Mouse (Mus musculus): ENCODE data around the gene Proser2.

The Proser2 gene

DNA sequence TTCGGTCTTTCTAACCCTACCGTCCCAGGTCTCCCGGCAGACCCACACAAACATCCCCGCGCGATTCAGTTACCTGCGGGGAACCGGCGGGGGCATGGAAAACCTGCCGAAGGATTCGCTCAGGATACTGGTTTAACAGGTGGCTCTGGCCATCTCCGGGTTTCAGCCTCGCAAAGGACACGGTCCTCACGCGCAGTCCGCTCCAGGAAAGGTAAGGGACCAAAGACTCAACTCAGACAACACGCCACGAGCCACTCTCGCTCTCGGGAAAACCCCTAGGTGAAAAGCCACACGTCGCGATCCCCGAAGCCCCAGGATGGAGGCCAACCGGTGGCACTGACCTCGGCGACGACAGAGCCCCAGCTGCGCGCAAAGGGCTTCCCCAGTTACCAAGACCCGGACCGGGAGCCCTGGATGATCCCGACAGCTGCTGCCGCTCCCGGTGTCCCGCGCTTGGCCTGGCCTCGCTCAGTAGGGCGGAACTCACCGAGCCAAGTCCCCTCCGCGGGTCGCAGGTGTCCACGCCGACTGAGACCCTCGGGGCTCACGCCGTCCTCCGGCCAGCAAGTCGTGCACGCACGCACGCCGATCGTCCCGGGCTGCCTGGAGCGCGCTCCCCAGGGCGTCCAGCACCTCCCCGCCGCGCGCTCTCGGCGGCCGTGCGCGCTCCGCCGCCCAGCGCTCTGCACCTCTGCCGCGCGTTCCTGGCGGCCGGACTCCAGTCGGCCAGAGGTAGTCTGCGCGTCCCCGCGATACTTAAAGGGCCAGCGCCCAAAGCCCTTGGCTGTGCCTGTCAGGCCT is at the start of gene Proser2:
Proser2 (minus strand) TSS at position 657 of the 801 bp plus-strand sequence.
- DNase-seq (ENCODE audit: low read depth, low spot score), result peak; percentile 95

DNA sequence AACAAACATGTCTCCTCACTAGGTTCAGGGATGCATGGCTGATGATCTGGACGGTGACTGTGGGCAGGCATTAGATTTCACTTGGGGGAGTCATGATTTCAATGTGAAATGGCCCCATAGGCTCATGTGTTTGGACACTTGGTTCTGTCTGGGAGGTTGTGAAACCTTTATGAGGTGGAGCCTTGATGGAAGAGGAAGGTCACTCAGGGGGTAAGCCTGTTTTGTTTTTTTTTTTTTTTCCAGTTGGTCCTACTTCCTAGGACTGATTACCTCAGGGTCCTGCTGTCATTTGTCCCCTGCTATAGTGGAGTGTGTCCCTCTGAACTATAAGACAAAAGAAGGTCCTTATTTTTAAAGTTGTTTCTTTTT is 49.7 kb upstream of the Proser2 start:
- DNase-seq (ENCODE audit: low read depth, low spot score), result no peak

DNA sequence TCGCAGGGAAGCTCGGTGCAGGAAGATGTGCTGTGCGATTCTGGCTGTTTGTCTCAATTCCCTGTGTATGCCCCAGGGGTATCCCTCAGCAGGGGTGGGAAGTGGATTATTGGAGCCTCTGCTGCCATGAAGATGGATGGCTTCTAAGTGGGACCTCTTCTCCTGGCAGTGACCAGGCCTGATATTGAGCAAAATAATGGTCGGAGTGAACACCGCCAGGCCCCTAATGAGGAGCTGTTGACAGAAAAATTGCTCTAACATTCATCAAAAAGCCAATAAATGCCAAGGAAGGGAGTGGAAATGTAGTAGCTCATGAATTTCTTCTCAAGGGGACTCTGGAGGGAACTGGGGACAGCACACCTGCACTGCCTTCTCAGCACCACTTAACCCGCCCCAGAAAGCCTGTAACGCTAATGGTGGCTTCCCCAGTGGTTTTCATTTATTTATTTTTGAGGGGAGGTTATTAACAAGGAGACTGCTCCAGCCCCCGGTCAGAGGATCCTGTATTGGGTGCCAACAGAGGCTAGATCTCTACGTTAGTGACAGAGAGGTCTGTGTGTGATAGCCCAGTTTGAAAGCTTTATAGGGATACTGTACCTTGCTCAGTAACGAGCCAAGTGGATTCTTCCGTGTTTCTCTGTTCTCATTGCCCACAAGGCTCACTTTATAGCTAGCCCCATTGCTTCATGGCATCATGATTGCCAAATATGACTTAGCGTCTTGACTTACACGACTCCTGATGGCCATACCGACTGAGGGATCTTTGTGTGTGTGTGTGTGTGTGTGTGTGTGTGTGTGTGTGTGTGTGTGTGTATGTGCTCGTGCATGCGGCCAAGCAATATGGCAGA is 49.1 kb upstream of the Proser2 start:
- no peak for DNase-seq (ENCODE audit: low read depth, low spot score)

DNA sequence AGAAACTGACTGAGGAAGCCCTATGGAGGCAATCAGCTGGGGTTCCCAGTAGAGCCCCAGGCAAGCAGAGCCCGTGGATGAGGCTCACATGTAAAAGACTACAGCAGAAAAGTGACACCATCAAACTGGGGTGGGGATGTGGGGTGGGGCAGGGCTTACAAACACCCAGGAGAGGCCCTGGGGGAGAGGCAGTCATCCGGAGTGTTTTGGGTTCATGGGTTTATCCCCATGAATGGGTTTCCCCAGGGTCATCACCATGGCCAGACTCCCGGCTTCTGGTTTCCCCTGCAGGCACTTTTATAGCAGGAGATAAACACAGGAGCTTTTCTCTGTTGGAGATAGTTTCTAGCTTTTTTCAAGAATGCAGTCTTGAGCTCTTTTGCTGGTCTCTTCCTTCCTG is 43.0 kb upstream of the Proser2 start:
- DNase-seq (ENCODE audit: low read depth, low spot score), result peak; percentile 20

DNA sequence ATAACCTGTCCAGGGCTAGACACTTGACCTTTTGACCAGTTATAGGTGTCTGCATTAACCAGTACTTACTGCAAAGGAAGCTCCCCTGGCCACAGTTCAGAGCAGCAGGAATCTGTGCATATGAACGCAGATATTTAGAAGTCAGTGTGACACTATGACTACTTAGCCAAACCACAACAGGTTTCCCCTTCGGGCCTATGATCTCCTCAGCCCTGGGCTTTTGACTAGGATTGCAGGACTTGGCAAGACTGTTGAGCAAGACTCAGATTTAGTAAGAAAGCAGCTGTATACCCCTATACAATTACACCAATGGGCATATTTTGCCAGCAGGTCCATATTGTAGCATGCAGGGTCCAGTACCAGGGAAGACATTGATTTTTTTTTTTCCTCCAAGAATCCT is 38.5 kb upstream of the Proser2 start:
- DNase-seq (ENCODE audit: low read depth, low spot score), result no peak

DNA sequence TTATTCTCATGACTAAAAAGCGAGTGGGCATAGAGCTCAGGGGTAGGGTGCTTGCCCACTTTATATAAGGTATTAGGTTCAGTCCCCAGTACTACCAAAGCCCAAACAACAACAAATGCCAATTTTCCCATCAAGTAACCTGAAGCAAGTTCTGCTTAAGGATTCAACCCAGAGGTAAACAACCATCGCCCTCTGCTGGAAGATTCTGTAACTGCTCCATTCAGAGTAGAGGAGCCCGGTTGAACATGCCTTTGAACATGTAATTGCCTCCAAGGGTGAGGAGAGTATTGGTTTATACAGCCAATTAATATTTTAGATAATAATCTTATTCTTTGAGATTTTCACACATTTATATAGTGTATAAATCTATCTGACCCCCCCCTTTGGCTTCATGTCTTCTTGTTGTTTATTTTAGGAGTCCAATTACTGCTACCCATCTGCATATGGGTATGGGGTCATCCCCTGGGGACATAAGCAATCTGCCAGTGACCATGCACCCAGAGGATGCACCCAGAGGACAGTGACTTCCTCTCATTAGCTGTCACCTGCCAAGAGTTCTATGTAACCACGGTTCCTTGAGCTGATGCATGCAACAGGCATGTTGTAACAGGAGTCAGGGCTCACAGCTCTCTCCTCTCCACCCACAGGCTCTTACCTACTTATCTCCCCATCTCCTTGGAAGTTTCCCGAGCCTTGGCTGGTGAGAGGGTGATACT is 38.0 kb upstream of the Proser2 start:
- DNase-seq (ENCODE audit: low read depth, low spot score), result peak; percentile 83

DNA sequence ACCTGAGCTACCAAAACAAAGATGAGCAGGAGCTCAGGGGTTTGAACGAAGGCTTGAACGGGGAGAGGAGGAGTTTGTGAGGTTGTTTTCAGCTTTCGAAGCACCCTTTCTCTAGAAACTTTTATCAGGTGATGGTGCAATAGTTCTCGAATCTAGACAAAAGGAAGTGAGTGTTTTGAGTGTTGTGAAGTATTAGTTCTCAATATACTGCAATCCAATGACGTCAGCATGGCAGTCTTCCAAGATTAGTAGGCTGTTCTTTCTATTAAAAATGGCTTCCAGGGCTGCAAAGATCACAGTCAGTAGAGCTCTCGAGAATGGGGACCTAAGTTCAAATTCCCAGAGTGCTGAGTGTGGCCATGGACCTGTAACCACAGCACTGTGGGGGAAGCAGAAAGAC is 35.8 kb upstream of the Proser2 start:
- no peak for DNase-seq (ENCODE audit: low read depth, low spot score)

DNA sequence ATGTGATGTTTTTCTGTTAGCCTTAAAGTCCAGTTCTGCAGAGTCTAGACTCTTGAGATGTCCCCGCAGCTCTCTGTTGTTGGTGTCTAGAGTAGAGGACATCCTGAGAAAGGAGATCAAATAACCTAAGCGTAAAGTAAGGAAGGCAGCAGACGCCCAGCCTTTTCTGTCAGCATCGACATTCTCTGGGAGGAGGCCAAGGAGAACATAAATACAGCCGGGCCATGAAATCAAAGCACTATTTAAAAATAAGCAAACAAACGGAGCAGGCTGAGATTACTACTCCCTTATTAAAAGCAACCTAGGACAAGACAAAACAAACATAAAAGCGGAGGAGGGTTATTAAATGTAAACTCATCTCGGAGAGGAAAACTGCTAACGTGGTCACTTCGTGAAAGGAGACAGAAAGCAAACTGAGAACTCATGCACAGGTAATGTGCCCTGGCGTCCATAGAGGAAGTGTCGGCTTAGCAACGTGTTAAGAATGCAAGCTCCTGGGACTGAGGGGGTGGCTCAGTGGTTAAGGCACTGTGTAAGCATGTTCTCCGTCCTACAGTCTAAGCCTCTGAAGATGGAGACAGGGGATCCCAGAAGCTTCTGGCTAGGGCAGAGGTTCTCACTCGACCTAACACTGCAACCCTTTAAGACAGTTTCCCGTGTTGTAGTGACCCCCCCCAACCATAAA is 34.7 kb upstream of the Proser2 start:
- no peak for DNase-seq (ENCODE audit: low read depth, low spot score)

DNA sequence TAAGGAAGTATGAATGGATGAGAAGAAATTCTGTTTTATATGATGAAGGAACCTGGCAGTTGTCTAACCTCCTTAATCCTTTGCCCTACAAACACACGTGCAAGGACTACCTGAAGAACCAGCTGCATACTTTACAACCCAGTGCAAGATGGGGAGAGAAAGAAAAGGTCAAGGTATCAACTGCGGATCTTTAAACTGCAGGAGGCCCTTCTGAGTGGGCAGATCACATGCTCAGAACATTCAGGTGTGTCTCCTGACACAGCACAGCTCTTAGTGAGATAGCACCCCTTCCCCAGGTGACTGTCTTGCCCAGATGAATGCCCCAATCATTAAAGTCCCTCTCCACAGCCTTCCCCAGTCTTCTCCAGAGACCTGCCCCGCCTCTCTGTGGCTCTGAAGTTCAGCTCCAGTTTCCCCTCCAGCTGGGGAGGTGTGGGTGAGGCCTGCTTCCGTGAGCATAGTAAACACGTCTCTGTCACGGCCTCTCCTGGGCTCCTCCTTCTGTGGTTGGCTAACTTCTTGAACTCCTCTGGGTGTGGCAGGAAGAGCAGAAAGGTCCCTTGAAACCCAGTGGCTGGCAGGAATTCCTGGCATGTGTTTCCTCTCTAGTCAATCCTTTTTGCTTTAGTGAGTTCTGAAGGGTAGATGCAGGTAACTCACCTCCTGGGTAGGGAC is 32.5 kb upstream of the Proser2 start:
- peak; percentile 89 for DNase-seq (ENCODE audit: low read depth, low spot score)

DNA sequence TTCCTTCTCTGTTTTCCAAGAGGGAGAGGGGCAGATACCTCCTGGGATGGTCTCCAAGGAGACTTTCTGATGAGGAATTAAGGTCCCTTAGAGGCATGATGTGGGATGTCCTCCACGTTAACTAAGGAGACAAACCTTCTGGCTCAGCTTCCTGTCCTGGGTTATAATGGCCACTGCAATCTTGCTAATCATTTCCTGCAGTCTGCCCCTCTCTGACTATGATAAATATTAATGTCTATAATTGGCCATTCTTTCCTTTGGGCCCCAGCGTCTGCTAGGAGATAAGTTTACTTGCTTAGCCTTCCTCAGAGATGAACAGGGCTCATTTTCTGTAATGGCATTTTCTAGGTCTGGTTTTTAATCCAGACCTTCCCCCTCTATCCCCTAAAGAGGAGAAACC is 29.7 kb upstream of the Proser2 start:
- DNase-seq (ENCODE audit: low read depth, low spot score), result no peak

DNA sequence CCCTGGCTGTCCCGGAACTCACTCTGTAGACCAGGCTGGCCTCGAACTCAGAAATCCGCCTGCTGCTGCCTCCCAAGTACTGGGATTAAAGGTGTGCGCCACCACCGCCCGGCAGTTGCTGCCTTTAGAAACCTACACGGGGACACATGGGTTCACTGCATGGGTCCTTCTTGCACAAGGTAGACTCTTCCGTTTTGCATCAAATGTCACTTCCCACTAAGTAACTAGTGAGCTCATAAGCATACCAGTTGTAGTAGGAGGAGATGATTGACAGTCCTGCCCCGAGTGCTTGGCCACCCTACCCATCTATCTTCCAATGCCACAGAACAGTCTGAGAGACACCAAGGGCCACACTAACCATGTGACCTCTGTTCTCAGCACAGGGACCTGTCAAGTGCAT is 29.2 kb upstream of the Proser2 start:
- no peak for DNase-seq (ENCODE audit: low read depth, low spot score)

DNA sequence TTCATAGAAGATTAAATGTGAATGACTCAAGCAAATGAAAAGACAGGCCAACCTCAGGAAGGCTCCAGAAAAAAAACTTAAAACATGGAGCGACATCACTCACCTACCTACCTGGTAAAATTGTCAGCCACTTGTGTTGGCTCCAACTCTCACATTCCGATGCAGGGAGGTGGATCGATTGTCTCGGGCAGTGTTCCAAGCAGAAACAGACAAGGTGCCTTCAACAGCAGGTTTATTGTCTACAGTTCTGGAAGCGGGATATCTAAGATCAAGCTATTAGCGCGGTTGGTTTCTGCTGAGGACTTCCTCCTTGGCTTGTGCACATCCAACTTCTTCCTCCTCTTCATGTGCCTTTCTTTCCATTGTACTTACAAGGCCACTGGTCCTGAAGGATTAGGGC is 27.6 kb upstream of the Proser2 start:
- no peak for DNase-seq (ENCODE audit: low read depth, low spot score)

DNA sequence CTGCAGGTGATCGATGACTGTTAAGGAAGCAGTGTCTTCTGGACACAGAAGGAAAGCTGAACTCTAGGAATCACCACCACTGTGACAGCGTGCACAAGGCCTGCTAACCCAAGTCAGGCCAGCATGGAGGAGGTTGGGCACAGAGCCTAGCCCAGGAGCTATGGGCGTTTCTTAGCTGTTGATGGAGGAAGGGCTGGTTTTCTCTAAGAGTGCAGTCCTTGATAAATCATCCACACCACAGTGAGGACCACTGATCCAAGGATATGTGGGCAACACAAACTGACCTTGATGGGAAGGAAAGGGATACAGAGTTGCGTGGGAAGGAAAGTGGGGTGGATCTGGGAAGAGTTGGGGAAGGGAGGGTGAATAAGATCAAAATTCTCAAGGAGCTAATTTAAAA is 27.2 kb upstream of the Proser2 start:
- no peak for DNase-seq (ENCODE audit: low read depth, low spot score)

DNA sequence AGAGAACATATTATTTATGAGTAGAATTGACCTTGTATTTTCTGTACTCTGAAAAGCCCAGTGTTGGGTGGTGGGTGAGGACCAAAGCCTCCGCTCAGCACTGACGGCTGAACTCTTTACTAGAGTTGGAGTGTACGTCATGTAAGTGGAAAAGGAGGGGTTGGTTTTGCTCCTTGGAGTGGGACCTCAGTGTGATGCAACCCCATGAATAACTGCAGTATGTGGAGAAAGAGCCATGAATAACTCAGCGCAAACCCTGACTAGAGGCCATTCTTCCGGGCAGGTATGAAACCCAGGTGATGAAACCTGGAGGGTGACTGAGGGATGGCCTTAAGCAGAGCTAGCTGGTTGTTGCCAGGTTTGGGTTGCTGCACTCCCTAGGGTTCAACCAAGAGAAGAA is 19.8 kb upstream of the Proser2 start:
- no peak for DNase-seq (ENCODE audit: low read depth, low spot score)

DNA sequence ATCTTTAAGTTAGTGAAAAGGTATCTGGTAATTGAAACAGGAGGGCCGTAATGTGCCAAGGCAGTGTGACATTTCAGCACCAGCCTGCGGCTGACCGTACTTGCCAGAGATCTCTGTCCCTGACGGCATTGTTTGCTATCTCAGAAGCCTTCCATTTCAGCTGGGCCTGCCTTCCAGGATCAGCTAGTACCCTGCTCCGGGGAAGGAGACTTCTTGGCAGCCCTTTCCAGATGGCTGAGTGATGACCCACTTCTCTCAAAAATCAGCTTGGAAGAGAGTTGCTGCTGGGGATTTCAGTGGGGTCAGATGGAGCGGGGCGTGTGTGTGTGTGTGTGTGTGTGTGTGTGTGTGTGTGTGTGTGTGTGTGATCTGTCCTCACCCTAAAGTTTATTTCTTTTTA is 16.9 kb upstream of the Proser2 start:
- DNase-seq (ENCODE audit: low read depth, low spot score), result no peak

DNA sequence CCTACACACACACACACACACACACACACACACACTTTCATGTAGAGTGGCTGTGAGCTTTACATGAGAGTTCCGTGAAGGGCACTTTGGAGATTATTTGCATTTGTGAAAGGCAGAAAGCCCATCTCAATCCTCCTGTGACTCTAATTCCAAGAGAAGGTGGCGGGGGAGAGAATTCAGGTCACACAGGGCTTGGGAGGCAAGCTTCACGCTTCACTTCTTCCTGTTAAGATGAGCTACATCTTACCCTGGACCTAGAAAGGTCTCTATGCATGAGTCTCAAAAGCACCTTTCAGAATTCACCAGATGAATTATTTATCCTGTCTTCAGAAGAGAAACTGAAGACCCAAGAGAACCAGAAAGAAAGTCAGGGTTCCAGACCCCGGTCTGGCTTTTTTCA is 16.2 kb upstream of the Proser2 start:
- DNase-seq (ENCODE audit: low read depth, low spot score), result no peak

DNA sequence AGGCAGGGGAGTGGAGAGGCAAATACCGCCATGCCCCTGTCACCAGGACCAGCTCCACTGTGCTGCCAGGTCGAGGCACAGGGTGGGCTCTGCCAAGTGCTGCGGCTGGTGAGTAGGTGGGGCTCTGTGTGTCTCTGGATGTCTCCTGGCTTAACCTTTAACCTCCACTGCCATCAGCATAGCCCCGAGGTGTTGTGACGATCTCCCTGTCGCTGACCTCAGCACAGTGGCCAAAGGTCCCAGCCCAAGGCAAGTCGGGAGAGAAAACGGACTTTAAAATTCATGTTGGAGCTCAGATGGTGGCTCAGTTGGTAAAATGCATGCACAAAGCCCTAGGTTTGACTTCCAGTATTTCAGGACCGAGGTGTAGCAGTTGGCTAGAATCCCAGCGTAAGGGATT is 15.6 kb upstream of the Proser2 start:
- no peak for DNase-seq (ENCODE audit: low read depth, low spot score)

DNA sequence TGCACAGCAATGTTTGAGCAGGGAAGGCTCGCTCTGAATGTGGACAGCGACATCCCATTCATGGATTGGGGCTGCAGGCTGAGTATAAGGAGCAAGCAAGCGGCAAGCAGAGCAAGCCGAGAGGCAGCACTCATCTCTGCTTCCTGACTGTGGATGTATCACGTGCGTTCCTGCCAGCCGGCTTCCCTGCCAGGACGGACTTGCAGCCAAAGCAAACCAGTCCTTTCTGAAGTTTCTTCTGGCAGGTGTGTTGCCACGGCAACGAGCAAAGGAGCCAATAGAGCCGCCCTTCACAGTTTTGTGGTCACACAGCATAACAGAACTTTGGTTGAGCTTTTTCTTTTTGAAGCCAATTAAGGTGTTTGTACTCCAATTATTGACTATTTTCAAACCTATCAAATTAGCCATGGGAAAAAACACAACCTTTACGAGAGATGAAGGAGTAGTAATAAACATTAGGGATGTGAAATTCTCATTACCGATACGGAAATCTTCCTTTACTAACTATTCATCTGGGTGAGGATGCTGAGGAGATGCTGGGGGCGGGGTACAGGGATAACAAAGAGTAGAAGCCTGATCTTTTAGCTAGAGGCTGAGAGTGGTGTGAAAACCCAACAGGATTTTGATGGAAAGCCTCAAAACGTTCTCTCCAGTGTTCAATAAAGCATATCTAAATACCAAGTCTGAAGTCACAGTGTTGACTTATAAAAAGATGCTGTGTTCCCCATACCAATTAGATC is 13.1 kb upstream of the Proser2 start:
- DNase-seq (ENCODE audit: low read depth, low spot score), result peak; percentile 79

DNA sequence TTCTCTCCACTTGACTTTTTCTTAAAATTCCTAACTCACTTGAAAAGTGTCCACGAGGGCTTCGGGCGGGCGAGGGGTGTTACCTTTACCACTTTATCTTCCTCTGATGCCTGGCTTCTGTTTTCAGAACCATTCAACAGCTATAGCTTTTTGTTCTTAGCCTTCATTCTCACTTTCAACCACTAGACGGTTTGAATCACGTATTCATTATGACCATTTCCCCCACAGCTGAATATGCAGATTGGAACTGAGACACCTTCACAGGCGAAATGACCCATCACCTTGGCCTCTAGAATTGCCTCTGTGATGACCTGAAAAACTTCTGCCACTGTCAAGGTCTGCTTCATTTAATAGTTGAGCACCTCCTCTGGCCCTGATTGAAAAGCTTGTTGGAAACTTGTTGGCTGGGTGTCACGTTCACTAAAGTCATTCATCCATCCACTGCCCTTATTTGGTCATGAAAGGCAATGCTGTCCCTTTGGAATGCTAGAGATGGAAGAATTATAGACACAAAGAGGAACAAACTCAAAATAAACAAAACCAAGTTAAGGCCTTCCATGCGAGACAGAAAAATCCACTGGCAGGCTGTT is 10.7 kb upstream of the Proser2 start:
- DNase-seq (ENCODE audit: low read depth, low spot score), result no peak

DNA sequence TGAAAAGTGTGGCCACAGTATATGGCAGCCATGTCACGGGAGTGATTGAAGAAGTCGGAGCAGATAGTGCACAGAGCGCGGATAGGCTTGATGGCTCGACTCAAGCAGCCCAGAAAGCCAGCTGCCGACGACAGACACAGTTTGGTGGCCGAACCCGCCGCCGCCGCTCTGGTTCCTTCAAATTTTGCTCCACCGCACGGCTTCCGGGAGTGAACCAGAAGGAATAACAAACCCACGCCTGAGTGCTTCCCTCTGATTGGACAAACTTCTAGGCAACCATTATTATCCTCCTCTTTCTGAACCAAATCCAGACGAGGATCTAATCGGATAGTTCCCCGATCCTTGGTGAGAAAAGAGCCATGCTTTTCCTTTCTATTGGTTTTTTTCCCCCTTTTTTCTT is 3.9 kb upstream of the Proser2 start:
- DNase-seq (ENCODE audit: low read depth, low spot score), result peak; percentile 72
